Mouse (Mus musculus) bone marrow macrophage, adult 2 months (primary cell): ENCODE results near the gene Kdm5c. TPM values are rescaled to one million over a fixed set of nuclear protein-coding genes. Genes with fewer than 3 reads are reported as not detected.
"Not testable (repeated sequence)": the region's sequence is repeated elsewhere in the genome, so short reads cannot be mapped to it uniquely, and the experiment has no call there.

Experiments used
- H3K27ac ChIP-seq: 2 replicates; pipeline ENCODE4 v1.5.1; 2012; ENCODE audit warnings: low read depth, low read length; ENCODE audit not compliant: insufficient read depth
- H3K4me1 ChIP-seq: 2 replicates; pipeline ENCODE4 v1.6.1; 2012; ENCODE audit warnings: low read length; ENCODE audit not compliant: control insufficient read depth, insufficient read depth
- H3K4me3 ChIP-seq: 2 replicates; pipeline ENCODE4 v1.5.1; 2012; ENCODE audit warnings: mild to moderate bottlenecking, low read length, moderate library complexity; ENCODE audit not compliant: insufficient read depth
- CTCF ChIP-seq: IDR thresholded peaks from 2 replicates; pipeline ENCODE4 v1.5.1; 2012; ENCODE audit warnings: low read depth, mild to moderate bottlenecking, low read length, moderate library complexity
- POLR2A ChIP-seq: IDR thresholded peaks from 2 replicates; pipeline ENCODE4 v1.6.1; 2012; ENCODE audit warnings: mild to moderate bottlenecking, low read depth, low read length, borderline replicate concordance
- polyA plus RNA-seq: library from polyadenylated mRNA; stranded (reverse); fragments of >200 nt; gene quantifications from 2 replicates; pipeline ENCODE4 v1.2.4, GENCODE M21; 2012; ENCODE audit not compliant: missing spikeins, insufficient read depth, insufficient read length

Gene Kdm5c
- polyA plus RNA-seq, 1 experiment: 62.3 TPM

- H3K27ac ChIP-seq: no peak overlapping the region
- H3K4me3 ChIP-seq: no peak overlapping the region
- TF ChIP-seq CTCF (no peak), POLR2A (no peak)
- H3K4me1 ChIP-seq: peaks cover 10% of the 10 kb centered on the region; the same call in 1 of the 2 replicates
Measured at GRCm38 (mm10) chrX:152214703-152215102, 18.1 kb upstream of the Kdm5c start.

- no peak overlapping the region for H3K4me3 ChIP-seq
- TF ChIP-seq CTCF: no peak
- no peak for TF ChIP-seq POLR2A
- peaks cover 10% of the 10 kb centered on the region; the same call in 1 of the 2 replicates for H3K4me1 ChIP-seq
- H3K27ac ChIP-seq: no peak overlapping the region
Measured at GRCm38 (mm10) chrX:152218529-152218928, 14.3 kb upstream of the Kdm5c start.

- Histone ChIP-seq H3K4me1 (peaks cover 11% of the 10 kb centered on the region; the same call in 1 of the 2 replicates), H3K27ac (no peak overlapping the region), H3K4me3 (no peak overlapping the region)
- TF ChIP-seq POLR2A (no peak), CTCF (no peak)
Measured at GRCm38 (mm10) chrX:152221721-152222120, 11.1 kb upstream of the Kdm5c start.

- Histone ChIP-seq H3K4me3 (no peak overlapping the region), H3K4me1 (peaks cover 14% of the 10 kb centered on the region), H3K27ac (no peak overlapping the region)
- TF ChIP-seq POLR2A: no peak
- TF ChIP-seq CTCF: no peak
Measured at GRCm38 (mm10) chrX:152222226-152222625, 10.6 kb upstream of the Kdm5c start.

GRCm38 (mm10) chrX:152223313-152223712, 9.5 kb upstream of the Kdm5c start:
- H3K4me3 ChIP-seq: no peak overlapping the region
- H3K27ac ChIP-seq: no peak overlapping the region
- H3K4me1 ChIP-seq: peaks cover 11% of the 10 kb centered on the region
- TF ChIP-seq CTCF (no peak), POLR2A (no peak)

- TF ChIP-seq POLR2A (no peak), CTCF (no peak)
- no peak overlapping the region for H3K4me3 ChIP-seq
- no peak overlapping the region for H3K27ac ChIP-seq
- peaks cover 6% of the 10 kb centered on the region for H3K4me1 ChIP-seq
Measured at GRCm38 (mm10) chrX:152224280-152224679, 8.5 kb upstream of the Kdm5c start.

GRCm38 (mm10) chrX:152234125-152234524, 1.3 kb downstream of the Kdm5c start:
- H3K4me3 ChIP-seq: peak overlapping the region; percentile 80
- H3K27ac ChIP-seq: no peak overlapping the region
- no peak for TF ChIP-seq CTCF
- TF ChIP-seq POLR2A: no peak
- H3K4me1 ChIP-seq: peaks cover 12% of the 10 kb centered on the region

GRCm38 (mm10) chrX:152235758-152236157, 2.9 kb downstream of the Kdm5c start:
- Histone ChIP-seq H3K27ac (peak overlapping the region; percentile 15; the same call in 1 of the 2 replicates), H3K4me1 (peaks cover 12% of the 10 kb centered on the region), H3K4me3 (peak overlapping the region; percentile 80)
- no peak for TF ChIP-seq CTCF
- no peak for TF ChIP-seq POLR2A

GRCm38 (mm10) chrX:152243140-152243539, 10.3 kb downstream of the Kdm5c start:
- H3K4me3 ChIP-seq, H3K27ac ChIP-seq, H3K4me1 ChIP-seq: not testable (repeated sequence)

GRCm38 (mm10) chrX:152244492-152245189, 11.8 kb downstream of the Kdm5c start:
- no peak overlapping the region for H3K27ac ChIP-seq
- no peak overlapping the region for H3K4me3 ChIP-seq
- no peak for TF ChIP-seq CTCF
- no peak for TF ChIP-seq POLR2A
- no peaks in the 10 kb centered on the region for H3K4me1 ChIP-seq

GRCm38 (mm10) chrX:152271189-152271588, 38.4 kb downstream of the Kdm5c start:
- H3K4me3 ChIP-seq: no peak overlapping the region
- TF ChIP-seq CTCF (no peak), POLR2A (no peak)

More at GRCm38 (mm10) chrX:152271189-152271588, 38.4 kb downstream of the Kdm5c start:
- H3K27ac ChIP-seq: no peak overlapping the region
- no peaks in the 10 kb centered on the region for H3K4me1 ChIP-seq
